Mouse (Mus musculus): Measurements from ENCODE around the gene Zfp541. TPM values are rescaled to one million over a fixed set of nuclear protein-coding genes. Genes with fewer than 3 reads are reported as not detected.

The Zfp541 gene
- polyA plus RNA-seq, 1 experiment from 2014 or later = 0.06 TPM

GRCm38 (mm10) chr7:16042850-16043775 lies 18.5 kb upstream of the Zfp541 start:
- Histone ChIP-seq H3K4me1 (replicated peaks; ENCODE audit: control insufficient read depth, insufficient read depth, low read length) (peaks cover 27% of the 10 kb centered on the region), H3K9me3 (ENCODE audit: control insufficient read depth, low read length) (no peaks in the 10 kb centered on the region), H3K4me3 (ENCODE audit: low read length) (no peak overlapping the region), H3K27ac (ENCODE audit: low read length) (no peak overlapping the region), H3K36me3 (ENCODE audit: control insufficient read depth, insufficient read depth, low read length) (no peaks in the 10 kb centered on the region), H3K27me3 (ENCODE audit: control insufficient read depth, insufficient read depth, low read depth, low read length) (no peaks in the 10 kb centered on the region), H3K9ac (ENCODE audit: low read length) (no peak overlapping the region), H3K4me2 (ENCODE audit: low read depth, low read length) (no peak overlapping the region)
- ATAC-seq (ENCODE audit: low read depth) = no peak
- WGBS = 69% methylated on average over 10 of the region's 10 CpGs

- Histone ChIP-seq H3K4me2 (ENCODE audit: low read depth, low read length) (no peak overlapping the region), H3K36me3 (ENCODE audit: control insufficient read depth, insufficient read depth, low read length) (no peaks in the 10 kb centered on the region), H3K27me3 (ENCODE audit: control insufficient read depth, insufficient read depth, low read depth, low read length) (no peaks in the 10 kb centered on the region), H3K27ac (ENCODE audit: low read length) (no peak overlapping the region), H3K4me1 (replicated peaks; ENCODE audit: control insufficient read depth, insufficient read depth, low read length) (peaks cover 27% of the 10 kb centered on the region), H3K9me3 (ENCODE audit: control insufficient read depth, low read length) (no peaks in the 10 kb centered on the region), H3K4me3 (ENCODE audit: low read length) (no peak overlapping the region), H3K9ac (ENCODE audit: low read length) (no peak overlapping the region)
- WGBS = 47% methylated on average over 3 of the region's 3 CpGs
- ATAC-seq (ENCODE audit: low read depth) = no peak
Observed at GRCm38 (mm10) chr7:16043861-16044435, 17.7 kb upstream of the Zfp541 start.

- Histone ChIP-seq H3K9me3 (ENCODE audit: control insufficient read depth, low read length) (no peaks in the 10 kb centered on the region), H3K27ac (ENCODE audit: low read length) (no peak overlapping the region), H3K4me2 (ENCODE audit: low read depth, low read length) (no peak overlapping the region), H3K4me3 (ENCODE audit: low read length) (no peak overlapping the region), H3K27me3 (ENCODE audit: control insufficient read depth, insufficient read depth, low read depth, low read length) (no peaks in the 10 kb centered on the region), H3K9ac (ENCODE audit: low read length) (peak overlapping the region; percentile 30; the same call in 1 of the 2 replicates), H3K36me3 (ENCODE audit: control insufficient read depth, insufficient read depth, low read length) (no peaks in the 10 kb centered on the region), H3K4me1 (replicated peaks; ENCODE audit: control insufficient read depth, insufficient read depth, low read length) (peaks cover 32% of the 10 kb centered on the region)
- no peak for ATAC-seq (ENCODE audit: low read depth)
- WGBS = 31% methylated on average over 5 of the region's 5 CpGs
Observed at GRCm38 (mm10) chr7:16044531-16044930, 17.1 kb upstream of the Zfp541 start.

- 46% methylated on average over 2 of the region's 2 CpGs for WGBS
- peak overlapping the region; percentile 63 for H3K4me3 ChIP-seq (ENCODE audit: low read length)
- no peaks in the 10 kb centered on the region for H3K9me3 ChIP-seq (ENCODE audit: control insufficient read depth, low read length)
- peak overlapping the region; percentile 93 for H3K27ac ChIP-seq (ENCODE audit: low read length)
- peak overlapping the region; percentile 81 for H3K9ac ChIP-seq (ENCODE audit: low read length)
- peaks cover 42% of the 10 kb centered on the region for H3K4me1 ChIP-seq (replicated peaks; ENCODE audit: control insufficient read depth, insufficient read depth, low read length)
- no peaks in the 10 kb centered on the region for H3K27me3 ChIP-seq (ENCODE audit: control insufficient read depth, insufficient read depth, low read depth, low read length)
- ATAC-seq (ENCODE audit: low read depth) = no peak
- H3K4me2 ChIP-seq (ENCODE audit: low read depth, low read length) = peak overlapping the region; percentile 73
- H3K36me3 ChIP-seq (ENCODE audit: control insufficient read depth, insufficient read depth, low read length) = no peaks in the 10 kb centered on the region
Observed at GRCm38 (mm10) chr7:16045538-16045937, 16.1 kb upstream of the Zfp541 start.

GRCm38 (mm10) chr7:16046101-16046480 lies 15.5 kb upstream of the Zfp541 start:
- peak; percentile 34 for ATAC-seq (ENCODE audit: low read depth)
- Histone ChIP-seq H3K36me3 (ENCODE audit: control insufficient read depth, insufficient read depth, low read length) (no peaks in the 10 kb centered on the region), H3K27ac (ENCODE audit: low read length) (peak overlapping the region; percentile 93), H3K9me3 (ENCODE audit: control insufficient read depth, low read length) (no peaks in the 10 kb centered on the region), H3K27me3 (ENCODE audit: control insufficient read depth, insufficient read depth, low read depth, low read length) (no peaks in the 10 kb centered on the region), H3K4me3 (ENCODE audit: low read length) (peak overlapping the region; percentile 63), H3K4me2 (ENCODE audit: low read depth, low read length) (peak overlapping the region; percentile 73), H3K9ac (ENCODE audit: low read length) (peak overlapping the region; percentile 81), H3K4me1 (replicated peaks; ENCODE audit: control insufficient read depth, insufficient read depth, low read length) (peaks cover 42% of the 10 kb centered on the region)
- 0% methylated on average over 7 of the region's 7 CpGs for WGBS

GRCm38 (mm10) chr7:16046481-16047337 lies 14.9 kb upstream of the Zfp541 start:
- peak overlapping the region; percentile 73 for H3K4me2 ChIP-seq (ENCODE audit: low read depth, low read length)
- peak overlapping the region; percentile 93 for H3K27ac ChIP-seq (ENCODE audit: low read length)
- H3K4me3 ChIP-seq (ENCODE audit: low read length) = peak overlapping the region; percentile 63
- no peaks in the 10 kb centered on the region for H3K36me3 ChIP-seq (ENCODE audit: control insufficient read depth, insufficient read depth, low read length)
- H3K27me3 ChIP-seq (ENCODE audit: control insufficient read depth, insufficient read depth, low read depth, low read length) = no peaks in the 10 kb centered on the region
- peak overlapping the region; percentile 81 for H3K9ac ChIP-seq (ENCODE audit: low read length)
- ATAC-seq (ENCODE audit: low read depth) = peak; percentile 18
- H3K4me1 ChIP-seq (replicated peaks; ENCODE audit: control insufficient read depth, insufficient read depth, low read length) = peaks cover 44% of the 10 kb centered on the region
- under 1% methylated on average over 44 of the region's 46 CpGs for WGBS
- H3K9me3 ChIP-seq (ENCODE audit: control insufficient read depth, low read length) = no peaks in the 10 kb centered on the region

- H3K4me3 ChIP-seq (ENCODE audit: low read length) = peak within 1 kb of the TSS; percentile 63
- ATAC-seq (ENCODE audit: low read depth) = peak; percentile 72
- peak within 1 kb of the TSS; percentile 77 for H3K4me2 ChIP-seq (ENCODE audit: low read depth, low read length)
- no peaks in the 10 kb centered on the region for H3K27me3 ChIP-seq (ENCODE audit: control insufficient read depth, insufficient read depth, low read depth, low read length)
- H3K36me3 ChIP-seq (ENCODE audit: control insufficient read depth, insufficient read depth, low read length) = no peaks in the 10 kb centered on the region
- peak within 1 kb of the TSS; percentile 90 for H3K9ac ChIP-seq (ENCODE audit: low read length)
- peak within 1 kb of the TSS; percentile 93 for H3K27ac ChIP-seq (ENCODE audit: low read length)
- H3K4me1 ChIP-seq (replicated peaks; ENCODE audit: control insufficient read depth, insufficient read depth, low read length) = peaks cover 48% of the 10 kb centered on the region
- no peaks in the 10 kb centered on the region for H3K9me3 ChIP-seq (ENCODE audit: control insufficient read depth, low read length)
- WGBS = 0% methylated on average over 59 of the region's 69 CpGs
Observed at GRCm38 (mm10) chr7:16047338-16048146, 14.1 kb upstream of the Zfp541 start, which contains the start of gene Bicra. Gene Bicra (minus strand): TSS chr7:16047921.

GRCm38 (mm10) chr7:16048164-16048564 lies 13.4 kb upstream of the Zfp541 start:
- Histone ChIP-seq H3K4me3 (ENCODE audit: low read length) (peak overlapping the region; percentile 63), H3K9ac (ENCODE audit: low read length) (peak overlapping the region; percentile 90), H3K4me1 (replicated peaks; ENCODE audit: control insufficient read depth, insufficient read depth, low read length) (peaks cover 48% of the 10 kb centered on the region), H3K27ac (ENCODE audit: low read length) (peak overlapping the region; percentile 93), H3K4me2 (ENCODE audit: low read depth, low read length) (peak overlapping the region; percentile 77), H3K9me3 (ENCODE audit: control insufficient read depth, low read length) (no peaks in the 10 kb centered on the region), H3K27me3 (ENCODE audit: control insufficient read depth, insufficient read depth, low read depth, low read length) (no peaks in the 10 kb centered on the region), H3K36me3 (ENCODE audit: control insufficient read depth, insufficient read depth, low read length) (no peaks in the 10 kb centered on the region)
- peak; percentile 81 for ATAC-seq (ENCODE audit: low read depth)
- 0% methylated on average over 19 of the region's 20 CpGs for WGBS
